ENCODE assay signal across 32 mouse cellular contexts in the genomic region with DNA sequence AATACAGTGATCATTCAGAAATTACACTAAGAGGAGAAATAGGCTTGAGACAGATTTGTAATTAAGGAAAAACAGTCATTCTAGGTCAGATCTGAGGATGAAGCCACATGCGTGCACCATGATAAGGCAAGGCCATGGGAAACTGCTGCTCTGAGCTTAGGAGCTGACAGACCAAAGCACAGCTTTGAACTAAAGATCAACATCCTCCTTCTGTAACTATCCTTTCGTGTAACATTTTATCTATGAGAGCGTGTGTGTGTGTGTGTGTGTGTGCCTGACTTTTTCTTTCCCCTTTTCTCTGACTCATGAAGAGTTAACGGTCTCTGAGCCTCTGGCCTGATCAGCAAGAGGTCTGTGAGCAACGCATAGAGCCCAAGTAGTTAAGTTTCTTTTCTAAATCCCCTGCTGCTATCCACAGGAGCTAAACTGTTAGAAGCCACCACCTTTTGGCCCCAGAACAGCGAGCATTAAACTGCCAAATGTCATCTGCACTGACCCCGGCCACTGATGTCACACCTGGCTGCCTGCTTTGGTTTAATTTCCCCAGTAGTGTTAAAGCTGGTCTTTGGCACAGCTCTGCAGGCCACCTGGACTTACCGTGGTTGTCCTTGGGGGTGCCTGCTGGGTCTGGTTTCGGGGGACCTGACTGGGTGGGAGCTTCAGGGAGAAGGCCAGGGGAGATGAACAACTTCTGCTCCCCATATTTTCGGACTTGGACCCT. TPM values are rescaled to one million over a fixed set of nuclear protein-coding genes. Genes with fewer than 3 reads are reported as not detected.
A peak's percentile ranks its signal among the peaks of the same experiment; 100 is the strongest.
DNase-seq lines count a peak whose midpoint lies in the region; ATAC-seq and TF ChIP-seq lines count a peak whose summit lies in the region.
"Had no signal": no experiment of that assay in that cellular context is flagged by ENCODE, and none has a peak within 500 bp of the region (broad histone marks: within the 10 kb centered on the region; RNA-seq: fewer than 3 reads in every experiment).

No protein-coding gene starts in this region.

- ATAC-seq in neural tube, embryonic 11.5 days (ENCODE audit: insufficient read depth, low FRiP score, low TSS enrichment), result no peak
- no peak for ATAC-seq in neural tube, embryonic 13.5 days (ENCODE audit: low read depth)
- ATAC-seq: forebrain, embryonic 13.5 days; forebrain, postnatal 0 days; hindbrain, embryonic 16.5 days; intestine, embryonic 15.5 days had no signal

- DNase-seq in gastrocnemius, adult 2 months, result peak; percentile 12
- no peak for DNase-seq in gastrocnemius, postnatal 4 days (ENCODE audit: low spot score in 2 of 2)
- DNase-seq in kidney, postnatal 10 days, result peak; percentile 5
- no peak for DNase-seq in kidney, adult 8-10 months
- DNase-seq in neural tube, embryonic 11.5 days (ENCODE audit: low spot score), result peak; percentile 1
- no peak for DNase-seq in neural tube, embryonic 10.5 days (ENCODE audit: extremely low spot score, low spot score)
- DNase-seq: adrenal gland, adult 2 months; adrenal gland, postnatal 25 days; B cell, adult 2 months; cerebellum, adult 11-12 months; cerebellum, adult 8-10 months; cerebellum, postnatal 10 days; embryo, embryonic 11 days; forebrain, postnatal 0 days; gastrocnemius, postnatal 10 days; heart, postnatal 36 days had no signal

- TF ChIP-seq CTCF in gastrocnemius, adult 2 months (IDR thresholded peaks at IDR 0.05), result no peak

- H3K9ac ChIP-seq in neural tube, embryonic 11.5 days (ENCODE audit: low read length), result no peak overlapping the region
- peak overlapping the region; percentile 31; the same call in 1 of the 2 replicates for H3K9ac ChIP-seq in neural tube, embryonic 13.5 days
- H3K9ac ChIP-seq: embryonic facial prominence, embryonic 13.5 days; forebrain, embryonic 13.5 days; forebrain, postnatal 0 days; hindbrain, embryonic 13.5 days; intestine, embryonic 15.5 days had no signal

- H3K27ac ChIP-seq in gastrocnemius, adult 2 months, result no peak overlapping the region
- no peak overlapping the region for H3K27ac ChIP-seq in neural tube, embryonic 11.5 days (ENCODE audit: low read depth, low read length)
- H3K27ac ChIP-seq in neural tube, embryonic 13.5 days (replicated peaks), result no peak overlapping the region
- H3K27ac ChIP-seq: embryonic facial prominence, embryonic 10.5 days; embryonic facial prominence, embryonic 13.5 days; forebrain, embryonic 13.5 days; hindbrain, embryonic 10.5 days; hindbrain, embryonic 13.5 days; intestine, embryonic 15.5 days had no signal

- H3K4me2 ChIP-seq in neural tube, embryonic 11.5 days (ENCODE audit: low read depth), result no peak overlapping the region
- H3K4me2 ChIP-seq in neural tube, embryonic 13.5 days, result no peak overlapping the region
- H3K4me2 ChIP-seq: embryonic facial prominence, embryonic 13.5 days; forebrain, embryonic 13.5 days; heart, embryonic 11.5 days; hindbrain, embryonic 13.5 days; intestine, embryonic 15.5 days had no signal

- WGBS in neural tube, embryonic 11.5 days, result 65% methylated on average over 10 of the region's 10 CpGs
- WGBS in neural tube, embryonic 13.5 days, result 81% methylated on average over 10 of the region's 10 CpGs

- no peaks in the 10 kb centered on the region for H3K9me3 ChIP-seq in neural tube, embryonic 11.5 days (ENCODE audit: control insufficient read depth, low read length)
- H3K9me3 ChIP-seq in neural tube, embryonic 13.5 days, result no peaks in the 10 kb centered on the region
- H3K9me3 ChIP-seq: forebrain, embryonic 13.5 days; G1E; hindbrain, embryonic 10.5 days; hindbrain, embryonic 13.5 days; intestine, embryonic 15.5 days had no signal

- peaks cover 2% of the 10 kb centered on the region for H3K4me1 ChIP-seq in neural tube, embryonic 11.5 days (ENCODE audit: control insufficient read depth, insufficient read depth, low read length)
- peaks cover 19% of the 10 kb centered on the region for H3K4me1 ChIP-seq in neural tube, embryonic 13.5 days (replicated peaks)

- no peaks in the 10 kb centered on the region for H3K36me3 ChIP-seq in neural tube, embryonic 11.5 days (ENCODE audit: control insufficient read depth, insufficient read depth, low read length)
- peaks cover 26% of the 10 kb centered on the region for H3K36me3 ChIP-seq in neural tube, embryonic 13.5 days

- intact Hi-C loops in gastrocnemius, adult 2 months (cut with DNase I), result loop anchor here (10.0 kb wide), 1 partner anchor 249 kb away; the partner anchor contains the start of genes Alkbh7 and Clpp

- H3K4me3 ChIP-seq in gastrocnemius, adult 2 months, result no peak overlapping the region
- H3K4me3 ChIP-seq in neural tube, embryonic 11.5 days (ENCODE audit: low read depth, low read length), result no peak overlapping the region
- no peak overlapping the region for H3K4me3 ChIP-seq in neural tube, embryonic 13.5 days
- H3K4me3 ChIP-seq: embryonic facial prominence, embryonic 10.5 days; embryonic facial prominence, embryonic 13.5 days; erythroblast, embryonic 14.5 days; forebrain, embryonic 13.5 days; hindbrain, embryonic 10.5 days; hindbrain, embryonic 13.5 days; intestine, embryonic 15.5 days had no signal

- H3K27me3 ChIP-seq in neural tube, embryonic 11.5 days (ENCODE audit: control insufficient read depth, insufficient read depth, low read length), result no peaks in the 10 kb centered on the region
- H3K27me3 ChIP-seq in neural tube, embryonic 13.5 days, result no peaks in the 10 kb centered on the region
- H3K27me3 ChIP-seq: CH12.LX; embryonic facial prominence, embryonic 13.5 days; forebrain, embryonic 13.5 days; hindbrain, embryonic 13.5 days; intestine, embryonic 15.5 days had no signal

RNA-seq across cellular contexts. Expression of gene Gpr108, which starts 4.4 kb away (rescaled TPM):
- total RNA-seq in gastrocnemius, adult 2 months (2021), result 10 to 100 TPM; 24.0 to 24.4 TPM
- total RNA-seq in gastrocnemius, postnatal 4 days (2021), result 10 to 100 TPM; 24.8 to 25.6 TPM
- polyA plus RNA-seq in neural tube, embryonic 11.5 days (2014; fragmentation: Nextera tagmentation; extraction: Ambion mirVana), result 24.2 and 29.1 TPM in 2 replicates
- 23.8 and 24.8 TPM in 2 replicates for polyA plus RNA-seq in neural tube, embryonic 13.5 days (2015; fragmentation: Nextera tagmentation; extraction: Ambion mirVana)

RNA-seq across cellular contexts. Expression of gene Trip10, which starts 5.4 kb away (rescaled TPM):
- total RNA-seq in gastrocnemius, adult 2 months (2021), result 100 to 1,000 TPM; 170 to 176 TPM
- total RNA-seq in gastrocnemius, postnatal 4 days (2021), result 10 to 100 TPM; 61.0 to 81.5 TPM
- polyA plus RNA-seq in neural tube, embryonic 11.5 days (2014; fragmentation: Nextera tagmentation; extraction: Ambion mirVana), result 21.3 and 21.7 TPM in 2 replicates
- 14.7 and 15.4 TPM in 2 replicates for polyA plus RNA-seq in neural tube, embryonic 13.5 days (2015; fragmentation: Nextera tagmentation; extraction: Ambion mirVana)

RNA-seq across cellular contexts. Expression of gene C3, which starts 15.9 kb away (rescaled TPM):
- total RNA-seq in gastrocnemius, adult 2 months (2021), result 10 to 100 TPM; 10.3 to 24.5 TPM
- 10 to 100 TPM in 1 of 2 experiments, 1 to 10 TPM in 1; 5.3 to 19.8 TPM for total RNA-seq in gastrocnemius, postnatal 4 days (2021)
- 0.49 and 0.66 TPM in 2 replicates for polyA plus RNA-seq in neural tube, embryonic 11.5 days (2014; fragmentation: Nextera tagmentation; extraction: Ambion mirVana)
- 1.6 and 1.9 TPM in 2 replicates for polyA plus RNA-seq in neural tube, embryonic 13.5 days (2015; fragmentation: Nextera tagmentation; extraction: Ambion mirVana)

RNA-seq across cellular contexts. Expression of gene Vav1, which starts 35.1 kb away (rescaled TPM):
- total RNA-seq in gastrocnemius, adult 2 months (2021), result under 1 TPM; 0.46 to 0.56 TPM
- 1 to 10 TPM; 2.1 to 3.4 TPM for total RNA-seq in gastrocnemius, postnatal 4 days (2021)
- polyA plus RNA-seq in neural tube, embryonic 11.5 days (2014; fragmentation: Nextera tagmentation; extraction: Ambion mirVana), result 1.9 and 2.5 TPM in 2 replicates
- 1.5 and 1.8 TPM in 2 replicates for polyA plus RNA-seq in neural tube, embryonic 13.5 days (2015; fragmentation: Nextera tagmentation; extraction: Ambion mirVana)

RNA-seq across cellular contexts. Expression of gene Tnfsf14, which starts 49.8 kb away (rescaled TPM):
- not detected for total RNA-seq in gastrocnemius, adult 2 months (2021)
- not detected for total RNA-seq in gastrocnemius, postnatal 4 days (2021)
- 0.28 TPM in 1 of 2 replicates, not detected in the other for polyA plus RNA-seq in neural tube, embryonic 11.5 days (2014; fragmentation: Nextera tagmentation; extraction: Ambion mirVana)
- not detected in 2 replicates for polyA plus RNA-seq in neural tube, embryonic 13.5 days (2015; fragmentation: Nextera tagmentation; extraction: Ambion mirVana)
- total RNA-seq: adrenal gland, postnatal 25 days; forebrain, postnatal 0 days; heart, postnatal 36 days had no signal
- polyA plus RNA-seq: cortical plate, adult 2 months; embryonic facial prominence, embryonic 10.5 days; embryonic facial prominence, embryonic 13.5 days; forebrain, embryonic 13.5 days; forebrain, postnatal 0 days; frontal cortex, adult 2 months; heart, embryonic 14.5 days; heart, postnatal 0 days; hindbrain, embryonic 16.5 days had no signal

Comparison
In these comparisons a context has a peak if more than half of its experiments do, and no peak if none do; other contexts are left out.
1. DNase-seq: peak in gastrocnemius, adult 2 months (single experiment), kidney, postnatal 10 days (single experiment) and neural tube, embryonic 11.5 days (single experiment); none in gastrocnemius, postnatal 4 days (0 of 2), kidney, adult 8-10 months (0 of 2) and neural tube, embryonic 10.5 days (single experiment).